ENCODE assay signal across 9 mouse cellular contexts in the genomic region with DNA sequence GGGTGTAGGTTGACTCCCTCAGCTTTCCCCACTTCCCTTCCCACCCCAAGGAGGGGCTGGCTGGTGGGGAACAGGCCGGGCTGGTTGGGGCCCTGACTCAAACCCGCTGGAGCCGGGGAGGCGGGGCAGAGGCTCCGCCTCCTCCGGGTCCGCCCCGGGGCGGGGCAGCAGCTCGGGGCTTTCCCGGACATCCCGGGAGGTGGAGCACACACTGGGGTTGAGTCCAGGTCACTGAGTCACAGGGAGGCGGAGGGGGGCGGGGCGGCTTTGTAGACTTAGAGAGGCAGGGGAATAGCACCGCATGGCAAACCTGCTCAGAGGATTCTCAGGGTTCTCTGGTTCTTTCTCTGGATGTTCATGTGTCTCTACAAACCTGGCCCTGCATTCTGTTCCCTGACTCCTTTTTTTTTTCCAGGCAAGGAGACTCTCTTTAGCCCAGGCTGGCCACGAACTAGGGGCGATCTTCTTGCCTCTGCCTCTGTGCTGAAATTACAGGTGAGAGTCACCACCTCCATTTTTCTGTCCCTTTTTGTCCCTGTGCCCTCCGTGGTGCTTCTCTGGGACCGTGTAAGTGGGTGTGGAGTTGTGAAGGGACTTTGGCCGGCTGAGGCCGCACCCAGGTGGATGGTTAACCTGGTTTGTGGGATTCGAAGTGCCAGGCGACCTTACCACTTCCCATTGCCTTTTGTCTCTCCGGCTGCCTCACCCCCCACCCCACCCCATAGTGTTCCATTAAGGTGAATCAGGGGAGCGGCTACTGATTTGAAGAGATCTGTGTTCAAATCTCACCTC. TPM values are rescaled to one million over a fixed set of nuclear protein-coding genes. Genes with fewer than 3 reads are reported as not detected.
DNase-seq lines count a peak whose midpoint lies in the region; ATAC-seq and TF ChIP-seq lines count a peak whose summit lies in the region.
"Had no signal": no experiment of that assay in that cellular context is flagged by ENCODE, and none has a peak within 500 bp of the region (broad histone marks: within the 10 kb centered on the region; RNA-seq: fewer than 3 reads in every experiment).

No protein-coding gene starts in this region.

- peak overlapping the region; percentile 30 for H3K4me2 ChIP-seq in embryonic facial prominence, embryonic 12.5 days (replicated peaks)
- H3K4me2 ChIP-seq in heart, embryonic 15.5 days: peak overlapping the region; percentile 19; the same call in 1 of the 2 replicates

- peaks cover 32% of the 10 kb centered on the region for H3K4me1 ChIP-seq in embryonic facial prominence, embryonic 12.5 days
- peaks cover 26% of the 10 kb centered on the region for H3K4me1 ChIP-seq in heart, embryonic 15.5 days (replicated peaks)
- peaks cover 36% of the 10 kb centered on the region for H3K4me1 ChIP-seq in small intestine, adult 2 months (ENCODE audit: control insufficient read depth, insufficient read depth, insufficient read length, low read length)
- H3K4me1 ChIP-seq in cerebellum, adult 2 months (ENCODE audit: control insufficient read depth, insufficient read depth, low read length): no peaks in the 10 kb centered on the region

- 0 out of 2 replicates have a peak, but pooled peaks have one; percentile 16 for TF ChIP-seq CTCF in small intestine, adult 2 months (IDR thresholded peaks at IDR 0.05; ENCODE audit: extremely low read depth, insufficient read length, insufficient replicate concordance, low read depth, low read length)
- TF ChIP-seq CTCF in cerebellum, adult 2 months (IDR thresholded peaks at IDR 0.05; ENCODE audit: borderline replicate concordance, insufficient read depth, low read depth, low read length): no peak

- H3K27me3 ChIP-seq in embryonic facial prominence, embryonic 12.5 days: peaks cover 32% of the 10 kb centered on the region
- H3K27me3 ChIP-seq in heart, embryonic 15.5 days: peaks cover 17% of the 10 kb centered on the region
- no peaks in the 10 kb centered on the region for H3K27me3 ChIP-seq in small intestine, adult 2 months (ENCODE audit: control insufficient read depth, insufficient read depth, low read length)
- H3K27me3 ChIP-seq in cerebellum, adult 2 months (ENCODE audit: control insufficient read depth, insufficient read depth, low read length): peaks cover 4% of the 10 kb centered on the region; the same call in 1 of the 2 replicates

- peak; percentile 96 for DNase-seq in 416B (ENCODE audit: low read depth)
- peak; percentile 98 for DNase-seq in R1 (ENCODE audit: low read depth, low spot score)
- peak; percentile 97 for DNase-seq in kidney, postnatal 10 days
- DNase-seq in cerebellum, adult 2 months: no peak

- peak overlapping the region; percentile 83 for H3K27ac ChIP-seq in embryonic facial prominence, embryonic 12.5 days
- H3K27ac ChIP-seq in heart, embryonic 15.5 days: peak overlapping the region; percentile 74
- H3K27ac ChIP-seq in small intestine, adult 2 months (ENCODE audit: insufficient read depth, low read depth, low read length): peak overlapping the region; percentile 100
- no peak overlapping the region for H3K27ac ChIP-seq in cerebellum, adult 2 months (ENCODE audit: insufficient read depth, low read length)

- 22% methylated on average over 26 of the region's 26 CpGs for WGBS in embryonic facial prominence, embryonic 12.5 days
- 25% methylated on average over 25 of the region's 26 CpGs for WGBS in heart, embryonic 15.5 days
- WGBS in small intestine, adult 2 months: 9% methylated on average over 26 of the region's 26 CpGs
- 25% methylated on average over 26 of the region's 26 CpGs for WGBS in cerebellum, adult 2 months

- H3K4me3 ChIP-seq in embryonic facial prominence, embryonic 12.5 days: no peak overlapping the region
- H3K4me3 ChIP-seq in heart, embryonic 15.5 days: no peak overlapping the region
- H3K4me3 ChIP-seq in small intestine, adult 2 months (ENCODE audit: low read depth, low read length): peak overlapping the region; percentile 48
- no peak overlapping the region for H3K4me3 ChIP-seq in cerebellum, adult 2 months (replicated peaks; ENCODE audit: insufficient read depth, low read depth, low read length)

- H3K9ac ChIP-seq in embryonic facial prominence, embryonic 12.5 days: no peak overlapping the region
- H3K9ac ChIP-seq in heart, embryonic 15.5 days: no peak overlapping the region

- TF ChIP-seq POLR2A in small intestine, adult 2 months (IDR thresholded peaks at IDR 0.05; ENCODE audit: low read depth, low read length): no peak; the same call in 1 of the 2 replicates
- no peak for TF ChIP-seq POLR2A in cerebellum, adult 2 months (IDR thresholded peaks at IDR 0.05; ENCODE audit: borderline replicate concordance, insufficient read depth, low read length)

- peak; percentile 81 for ATAC-seq in embryonic facial prominence, embryonic 12.5 days (ENCODE audit: insufficient number of reproducible peaks, insufficient read depth, low FRiP score, low TSS enrichment)
- peak; percentile 85 for ATAC-seq in heart, embryonic 15.5 days (replicated peaks; ENCODE audit: insufficient number of reproducible peaks, insufficient read depth, low FRiP score, low read depth)
- peak; percentile 82 for ATAC-seq in megakaryocyte, adult 5-6 weeks (ENCODE audit: poor library complexity, severe bottlenecking)

- H3K9me3 ChIP-seq in embryonic facial prominence, embryonic 12.5 days: no peaks in the 10 kb centered on the region
- no peaks in the 10 kb centered on the region for H3K9me3 ChIP-seq in heart, embryonic 15.5 days (replicated peaks)

- no peaks in the 10 kb centered on the region for H3K36me3 ChIP-seq in embryonic facial prominence, embryonic 12.5 days
- H3K36me3 ChIP-seq in heart, embryonic 15.5 days: no peaks in the 10 kb centered on the region
- H3K36me3 ChIP-seq in small intestine, adult 2 months (ENCODE audit: control insufficient read depth, insufficient read depth, low read length): peaks cover 7% of the 10 kb centered on the region

RNA-seq across cellular contexts. Expression of a gene that starts 1.8 kb away (rescaled TPM):
- 2.2 TPM in 2 replicates for polyA plus RNA-seq in embryonic facial prominence, embryonic 12.5 days (2016; fragmentation: Nextera tagmentation; extraction: Ambion mirVana)
- 2.0 and 4.7 TPM in 2 replicates for polyA plus RNA-seq in heart, embryonic 15.5 days (2015; fragmentation: Nextera tagmentation; extraction: Ambion mirVana)
- total RNA-seq in megakaryocyte, adult 5-6 weeks (2015): 29.2 and 39.1 TPM in 2 replicates
- 9.7 and 17.1 TPM in 2 replicates for total RNA-seq in megakaryocyte, adult 5-6 weeks (2017)
- 169 and 226 TPM in 2 replicates for polyA plus RNA-seq in small intestine, adult 2 months (2012; rRNA removed)
- 0.80 and 0.84 TPM in 2 replicates for polyA plus RNA-seq in cerebellum, adult 2 months (2012; rRNA removed)

RNA-seq across cellular contexts. Expression of a gene that starts 27.4 kb away (rescaled TPM):
- polyA plus RNA-seq in embryonic facial prominence, embryonic 12.5 days (2016; fragmentation: Nextera tagmentation; extraction: Ambion mirVana): 0.20 and 0.62 TPM in 2 replicates
- polyA plus RNA-seq in heart, embryonic 15.5 days (2015; fragmentation: Nextera tagmentation; extraction: Ambion mirVana): not detected in 2 replicates
- total RNA-seq in megakaryocyte, adult 5-6 weeks (2015): not detected in 2 replicates
- not detected in 2 replicates for total RNA-seq in megakaryocyte, adult 5-6 weeks (2017)
- polyA plus RNA-seq in small intestine, adult 2 months (2012; rRNA removed): 0.13 TPM in 1 of 2 replicates, not detected in the other
- 6.9 and 8.2 TPM in 2 replicates for polyA plus RNA-seq in cerebellum, adult 2 months (2012; rRNA removed)

RNA-seq across cellular contexts. Expression of a gene that starts 27.8 kb away (rescaled TPM):
- polyA plus RNA-seq in embryonic facial prominence, embryonic 12.5 days (2016; fragmentation: Nextera tagmentation; extraction: Ambion mirVana): 4.4 and 4.8 TPM in 2 replicates
- 0.47 and 2.5 TPM in 2 replicates for polyA plus RNA-seq in heart, embryonic 15.5 days (2015; fragmentation: Nextera tagmentation; extraction: Ambion mirVana)
- not detected in 2 replicates for total RNA-seq in megakaryocyte, adult 5-6 weeks (2015)
- total RNA-seq in megakaryocyte, adult 5-6 weeks (2017): not detected in 2 replicates
- polyA plus RNA-seq in small intestine, adult 2 months (2012; rRNA removed): 56.7 and 145 TPM in 2 replicates
- polyA plus RNA-seq in cerebellum, adult 2 months (2012; rRNA removed): not detected in 2 replicates
- polyA plus RNA-seq: frontal cortex, adult 2 months had no signal

RNA-seq across cellular contexts. Expression of a gene that starts 36.7 kb away (rescaled TPM):
- polyA plus RNA-seq in embryonic facial prominence, embryonic 12.5 days (2016; fragmentation: Nextera tagmentation; extraction: Ambion mirVana): not detected in 2 replicates
- not detected in 2 replicates for polyA plus RNA-seq in heart, embryonic 15.5 days (2015; fragmentation: Nextera tagmentation; extraction: Ambion mirVana)
- total RNA-seq in megakaryocyte, adult 5-6 weeks (2015): 0.47 and 0.75 TPM in 2 replicates
- 0.18 and 0.28 TPM in 2 replicates for total RNA-seq in megakaryocyte, adult 5-6 weeks (2017)
- polyA plus RNA-seq in small intestine, adult 2 months (2012; rRNA removed): 0.47 and 1.3 TPM in 2 replicates
- polyA plus RNA-seq in cerebellum, adult 2 months (2012; rRNA removed): 0.21 and 0.74 TPM in 2 replicates
- polyA plus RNA-seq: frontal cortex, adult 2 months had no signal

RNA-seq across cellular contexts. Expression of a gene that starts 53.6 kb away (rescaled TPM):
- polyA plus RNA-seq in embryonic facial prominence, embryonic 12.5 days (2016; fragmentation: Nextera tagmentation; extraction: Ambion mirVana): 62.3 and 69.1 TPM in 2 replicates
- 358 and 380 TPM in 2 replicates for polyA plus RNA-seq in heart, embryonic 15.5 days (2015; fragmentation: Nextera tagmentation; extraction: Ambion mirVana)
- total RNA-seq in megakaryocyte, adult 5-6 weeks (2015): not detected in 2 replicates
- total RNA-seq in megakaryocyte, adult 5-6 weeks (2017): 0.29 TPM in 1 of 2 replicates, not detected in the other
- polyA plus RNA-seq in small intestine, adult 2 months (2012; rRNA removed): 18.6 and 20.3 TPM in 2 replicates
- polyA plus RNA-seq in cerebellum, adult 2 months (2012; rRNA removed): 24.7 and 25.3 TPM in 2 replicates

Comparison
In these comparisons a context has a peak if more than half of its experiments do, and no peak if none do; other contexts are left out.
1. DNase-seq: peak in 416B (single experiment), R1 (single experiment) and kidney, postnatal 10 days (single experiment); none in cerebellum, adult 2 months (0 of 2).
2. RNA of a gene that starts 1.8 kb away (polyA plus RNA-seq): 169 to 226 TPM in small intestine, adult 2 months; 2.2 TPM in embryonic facial prominence, embryonic 12.5 days, 2.0 to 4.7 TPM in heart, embryonic 15.5 days and 0.80 to 0.84 TPM in cerebellum, adult 2 months; every median in the first group is over 10 times any median in the second.
3. Peak in every context shown above with its lines, with median percentiles within 50 percentile points of each other: ATAC-seq.